Mouse (Mus musculus) MEL (cell line): ENCODE results near the gene Mal. TPM values are rescaled to one million over a fixed set of nuclear protein-coding genes. Genes with fewer than 3 reads are reported as not detected.

ENCODE experiments used
- DNase-seq: peaks from one replicate; pipeline ENCODE4 v3.0.0; 2011; ENCODE audit warnings: low read depth, low spot score
- H3K27ac ChIP-seq: 2 replicates; pipeline ENCODE4 v1.5.1; 2012; ENCODE audit warnings: low read depth, mild to moderate bottlenecking, control low read depth, low read length, moderate library complexity; ENCODE audit not compliant: control insufficient read depth
- H3K27me3 ChIP-seq, 2 experiments: fragments of 150-350 bp in 1 of 2; sonication (generic) in 1 of 2; 2 replicates each; pipeline ENCODE4 v1.6.1; 2012; ENCODE audit warnings: low read length in 2 of 2, mild to moderate bottlenecking in 2 of 2, improper control_type of control experiment in 1 of 2, moderate library complexity in 1 of 2; ENCODE audit not compliant: insufficient read depth in 2 of 2, control insufficient read depth in 1 of 2
- H3K36me3 ChIP-seq, 2 experiments: 2 replicates each; pipeline ENCODE4 v1.6.1; 2012 to 2014; ENCODE audit warnings: low read length in 2 of 2, improper control_type of control experiment in 1 of 2, inconsistent platforms in 1 of 2, mild to moderate bottlenecking in 1 of 2; ENCODE audit not compliant: insufficient read depth in 2 of 2, control insufficient read depth in 1 of 2
- H3K4me1 ChIP-seq, 2 experiments: fragments of 150-350 bp in 1 of 2; sonication (generic) in 1 of 2; 2 replicates each; pipeline ENCODE4 v1.6.1; 2012; ENCODE audit warnings: low read length in 2 of 2, improper control_type of control experiment in 1 of 2, mild to moderate bottlenecking in 1 of 2; ENCODE audit not compliant: insufficient read depth in 2 of 2, control insufficient read depth in 1 of 2
- H3K4me3 ChIP-seq, 2 experiments: fragments of 150-350 bp in 1 of 2; sonication (generic) in 1 of 2; 2 replicates each; pipeline ENCODE4 v1.5.1; 2012; ENCODE audit warnings: low read depth in 2 of 2, low read length in 2 of 2, mild to moderate bottlenecking in 2 of 2, moderate library complexity in 2 of 2, control low read depth in 1 of 2, improper control_type of control experiment in 1 of 2; ENCODE audit not compliant: control insufficient read depth in 1 of 2, insufficient read depth in 1 of 2
- H3K79me2 ChIP-seq: 2 replicates; pipeline ENCODE4 v1.6.1; 2012; ENCODE audit warnings: mild to moderate bottlenecking, low read length, moderate library complexity; ENCODE audit not compliant: control insufficient read depth, poor library complexity, insufficient read depth
- H3K9ac ChIP-seq: 2 replicates; pipeline ENCODE4 v1.6.1; 2012; ENCODE audit warnings: low read depth, mild to moderate bottlenecking, control low read depth, low read length, moderate library complexity; ENCODE audit not compliant: control insufficient read depth, poor library complexity, severe bottlenecking
- H3K9me3 ChIP-seq: fragments of 150-350 bp; sonication (generic); replicated peaks from 2 replicates; pipeline ENCODE4 v1.6.1; 2012; ENCODE audit warnings: mild to moderate bottlenecking, low read length, improper control_type of control experiment, moderate library complexity; ENCODE audit not compliant: insufficient read depth
- BHLHE40 ChIP-seq: IDR thresholded peaks from 2 replicates; pipeline ENCODE4 v1.6.1; 2012; ENCODE audit warnings: low read depth, mild to moderate bottlenecking, inconsistent platforms, low read length, improper control_type of control experiment, borderline replicate concordance
- ELF1 ChIP-seq: IDR thresholded peaks from 2 replicates; pipeline ENCODE4 v1.6.1; 2014; ENCODE audit warnings: low read depth, mild to moderate bottlenecking, inconsistent platforms, low read length, improper control_type of control experiment, moderate library complexity
- EP300 ChIP-seq, 2 experiments: IDR thresholded peaks; 2 replicates each; pipeline ENCODE4 v1.6.1; 2011; ENCODE audit warnings: improper control_type of control experiment in 2 of 2, low read length in 2 of 2, low read depth in 1 of 2, mild to moderate bottlenecking in 1 of 2
- ETS1 ChIP-seq: IDR thresholded peaks from 2 replicates; pipeline ENCODE4 v1.6.1; 2012; ENCODE audit warnings: low read depth, mild to moderate bottlenecking, inconsistent platforms, low read length, improper control_type of control experiment, moderate library complexity
- GABPA ChIP-seq: IDR thresholded peaks from 2 replicates; pipeline ENCODE4 v1.6.1; 2012; ENCODE audit warnings: low read depth, mild to moderate bottlenecking, inconsistent platforms, low read length, improper control_type of control experiment, moderate library complexity
- JUND ChIP-seq: IDR thresholded peaks from 2 replicates; pipeline ENCODE4 v1.6.1; 2011; ENCODE audit warnings: low read depth, mild to moderate bottlenecking, improper control_type of control experiment, low read length
- KAT2A ChIP-seq: conservative IDR thresholded peaks from 2 replicates; pipeline ENCODE4 v1.6.1; 2012; ENCODE audit warnings: low read depth, low read length, improper control_type of control experiment, inconsistent platforms
- MAZ ChIP-seq: IDR thresholded peaks from 2 replicates; pipeline ENCODE4 v1.6.1; 2012; ENCODE audit warnings: low read depth, mild to moderate bottlenecking, inconsistent platforms, low read length, improper control_type of control experiment
- MYB ChIP-seq: IDR thresholded peaks from 2 replicates; pipeline ENCODE4 v1.6.1; 2011; ENCODE audit warnings: mild to moderate bottlenecking, low read depth, low read length, improper control_type of control experiment
- MYC ChIP-seq: IDR thresholded peaks from 2 replicates; pipeline ENCODE4 v1.6.1; 2011; ENCODE audit warnings: low read depth, mild to moderate bottlenecking, low read length, improper control_type of control experiment, moderate library complexity
- NELFE ChIP-seq: IDR thresholded peaks from 2 replicates; pipeline ENCODE4 v1.6.1; 2011; ENCODE audit warnings: low read depth, low read length, improper control_type of control experiment
- POLR2AphosphoS2 ChIP-seq: IDR thresholded peaks from 2 replicates; pipeline ENCODE4 v1.6.1; 2011; ENCODE audit warnings: low read length, improper control_type of control experiment
- RAD21 ChIP-seq: IDR thresholded peaks from 2 replicates; pipeline ENCODE4 v1.6.1; 2011; ENCODE audit warnings: mild to moderate bottlenecking, low read depth, low read length, improper control_type of control experiment
- SMC3 ChIP-seq: IDR thresholded peaks from 2 replicates; pipeline ENCODE4 v1.6.1; 2011; ENCODE audit warnings: low read depth, low read length, improper control_type of control experiment
- TAL1 ChIP-seq: IDR thresholded peaks from 2 replicates; pipeline ENCODE4 v1.6.1; 2012; ENCODE audit warnings: mild to moderate bottlenecking, inconsistent platforms, low read length, moderate library complexity, mixed read lengths
- TBP ChIP-seq: IDR thresholded peaks from 2 replicates; pipeline ENCODE4 v1.8.0; 2011; ENCODE audit warnings: low read depth, low read length, improper control_type of control experiment
- TCF12 ChIP-seq: IDR thresholded peaks from 2 replicates; pipeline ENCODE4 v1.6.1; 2014; ENCODE audit warnings: low read depth, mild to moderate bottlenecking, inconsistent platforms, low read length, improper control_type of control experiment, moderate library complexity
- UBTF ChIP-seq: IDR thresholded peaks from 2 replicates; pipeline ENCODE4 v1.6.1; 2012; ENCODE audit warnings: low read depth, mild to moderate bottlenecking, inconsistent platforms, low read length, improper control_type of control experiment, moderate library complexity, borderline replicate concordance; ENCODE audit not compliant: insufficient read depth
- USF2 ChIP-seq, 2 experiments: IDR thresholded peaks; 2 replicates each; pipeline ENCODE4 v1.6.1; 2011 to 2012; ENCODE audit warnings: improper control_type of control experiment in 2 of 2, low read length in 2 of 2, borderline replicate concordance in 1 of 2, inconsistent platforms in 1 of 2, low read depth in 1 of 2, mild to moderate bottlenecking in 1 of 2; ENCODE audit not compliant: insufficient read depth in 1 of 2
- ZC3H11A ChIP-seq: IDR thresholded peaks from 2 replicates; pipeline ENCODE4 v1.6.1; 2012; ENCODE audit warnings: low read depth, mild to moderate bottlenecking, inconsistent platforms, low read length, improper control_type of control experiment
- polyA plus RNA-seq, 2 experiments: library from polyadenylated mRNA; stranded (reverse) in 1 of 2; unstranded in 1 of 2; fragments of >175 nt in 1 of 2; fragments of >200 nt in 1 of 2; gene quantifications; 2 replicates each; pipeline versions ENCODE4 v1.2.1 to v1.2.4; 2012; ENCODE audit warnings: low replicate concordance in 2 of 2, low read depth in 1 of 2; ENCODE audit not compliant: insufficient read length in 2 of 2, insufficient read depth in 1 of 2, missing spikeins in 1 of 2
- total RNA-seq: library from RNA; depleted of rRNA; stranded (reverse); fragments of 300-350 nt; gene quantifications from 2 replicates; pipeline ENCODE4 v1.2.3, GENCODE M21; 2012

Gene Mal
- total and polyA plus RNA-seq, 3 experiments, result not detected

- Histone ChIP-seq H3K36me3 (no peaks in the 10 kb centered on the region), H3K4me1 (no peaks in the 10 kb centered on the region), H3K79me2 (no peaks in the 10 kb centered on the region), H3K9me3 (no peaks in the 10 kb centered on the region), H3K27ac (no peak overlapping the region), H3K27me3 (peaks cover 1 to 8% of the 10 kb centered on the region in 2 experiments; a peak in 3 of 4 replicates), H3K9ac (no peak overlapping the region), H3K4me3 (no peak overlapping the region)
- no peak for TF ChIP-seq ZC3H11A
- no peak for TF ChIP-seq ELF1
- no peak for TF ChIP-seq ETS1
- no peak for TF ChIP-seq USF2 (IDR thresholded peaks at IDR 0.05; ENCODE audit: borderline replicate concordance in 1 of 2, insufficient read depth in 1 of 2, low read depth in 1 of 2, low read length in 2 of 2)
- no peak for TF ChIP-seq MYC
- TF ChIP-seq RAD21, result no peak
- TF ChIP-seq GABPA, result no peak
- no peak for TF ChIP-seq BHLHE40
- TF ChIP-seq EP300 (IDR thresholded peaks at IDR 0.05; ENCODE audit: low read depth in 1 of 2, low read length in 2 of 2), result no peak
- no peak for TF ChIP-seq UBTF
- TF ChIP-seq MAZ, result no peak
- no peak for TF ChIP-seq TCF12
- no peak for TF ChIP-seq JUND
- TF ChIP-seq NELFE, result no peak
- TF ChIP-seq TBP, result no peak
- no peak for DNase-seq
These were observed 4.9 kb downstream of the Mal start for GRCm38 (mm10) chr2:127651601-127652000.

GRCm38 (mm10) chr2:127649921-127650320 is 6.6 kb downstream of the Mal start:
- Histone ChIP-seq H3K4me3 (no peak overlapping the region), H3K27me3 (peaks cover 1 to 4% of the 10 kb centered on the region in 2 experiments; a peak in 2 of 4 replicates)
- TF ChIP-seq ZC3H11A (no peak), POLR2AphosphoS2 (no peak), MYB (no peak), TAL1 (no peak), NELFE (no peak), KAT2A (no peak), SMC3 (no peak)
- TF ChIP-seq, all 39 proteins: peak for 0
- no peak for DNase-seq
- Histone ChIP-seq H3K9me3 (no peaks in the 10 kb centered on the region), H3K79me2 (no peaks in the 10 kb centered on the region), H3K4me1 (no peaks in the 10 kb centered on the region), H3K36me3 (no peaks in the 10 kb centered on the region), H3K9ac (no peak overlapping the region), H3K27ac (no peak overlapping the region)
